Mouse (Mus musculus) lung, postnatal 10 days (tissue): ENCODE measurements around the gene Cfap46.

Experiments
- DNase-seq: peaks from one replicate; pipeline ENCODE4 v3.0.0; 2021

Gene Cfap46

DNA sequence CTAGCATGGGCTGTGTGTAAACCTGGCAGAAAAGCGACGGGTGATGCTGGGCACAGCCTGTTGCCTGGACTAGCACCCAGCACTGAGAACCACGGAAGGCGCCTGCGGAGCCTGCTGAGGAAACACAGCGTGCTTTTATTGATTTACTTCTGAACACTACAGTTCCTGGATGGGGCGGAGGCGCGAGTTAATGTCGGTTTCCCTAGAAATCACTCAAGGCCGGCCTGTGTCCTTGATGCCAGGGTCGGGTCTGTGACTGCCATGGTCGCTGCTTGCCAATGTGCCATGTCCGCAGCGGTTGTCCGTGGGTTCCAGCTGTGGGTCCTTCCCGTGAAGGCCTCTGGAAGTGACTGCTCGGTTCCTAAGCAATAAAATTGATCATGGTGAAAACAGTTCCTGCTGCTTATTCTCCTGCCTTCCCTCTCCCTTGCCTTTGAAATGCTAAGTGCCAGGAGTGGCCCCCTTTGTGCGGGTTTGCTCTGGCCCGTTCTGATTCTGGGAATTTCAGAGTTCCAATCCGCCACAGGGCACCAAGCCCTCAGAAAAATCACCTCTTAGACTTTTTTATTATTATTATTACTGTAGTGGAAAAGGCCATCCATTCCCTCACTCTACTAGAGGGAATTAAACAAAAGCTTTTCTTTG, 104.2 kb downstream of the Cfap46 start:
- no peak for DNase-seq

DNA sequence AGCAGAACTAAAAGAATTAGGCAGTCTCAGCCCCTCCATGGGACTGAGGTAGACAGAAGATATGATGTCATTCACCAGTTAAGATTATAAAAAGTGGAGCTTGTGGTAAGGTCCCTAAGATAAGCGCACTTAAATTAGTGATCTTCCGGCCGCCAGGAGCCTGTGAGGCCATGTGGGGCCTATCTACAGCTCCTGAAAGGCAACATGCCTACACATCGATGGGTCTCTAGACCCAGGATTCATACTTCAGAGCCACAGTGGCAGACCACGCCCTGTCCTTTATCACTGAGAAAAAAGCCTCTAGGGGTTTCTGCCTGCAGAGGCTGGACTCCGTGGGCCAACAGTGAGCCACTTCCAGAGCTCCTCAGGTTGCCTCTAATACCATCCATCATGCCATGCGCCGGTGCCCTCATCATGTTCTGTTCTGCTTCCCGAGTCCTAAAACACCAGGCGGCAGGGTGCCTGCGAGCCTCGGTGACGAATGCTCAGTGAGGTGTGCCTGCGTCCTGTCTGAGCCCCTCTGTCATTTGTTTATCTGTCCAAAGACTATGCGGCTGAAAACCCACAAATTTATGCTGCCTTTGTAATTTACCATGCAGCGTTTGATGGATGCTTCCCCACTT, 107.4 kb downstream of the Cfap46 start:
- DNase-seq = no peak

DNA sequence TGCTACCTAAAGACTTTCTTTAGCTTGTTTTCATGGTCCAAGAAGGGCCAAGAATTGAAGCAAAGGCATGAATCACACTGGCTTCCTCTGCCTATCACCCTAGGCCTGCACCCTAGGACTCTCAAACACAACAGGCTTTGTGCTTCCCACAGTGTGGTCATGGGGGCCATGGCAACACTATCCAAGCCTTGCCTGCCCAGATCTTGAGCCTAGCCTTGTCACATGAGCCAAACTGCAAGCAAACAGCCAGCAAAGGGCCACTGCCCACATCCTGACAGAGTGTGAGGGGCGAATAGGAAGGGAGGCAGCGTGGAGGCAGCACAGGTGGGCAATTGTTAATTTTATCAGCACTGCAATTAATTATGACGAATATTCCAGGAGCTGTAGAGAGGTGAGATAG, 111.0 kb downstream of the Cfap46 start:
- no peak for DNase-seq

DNA sequence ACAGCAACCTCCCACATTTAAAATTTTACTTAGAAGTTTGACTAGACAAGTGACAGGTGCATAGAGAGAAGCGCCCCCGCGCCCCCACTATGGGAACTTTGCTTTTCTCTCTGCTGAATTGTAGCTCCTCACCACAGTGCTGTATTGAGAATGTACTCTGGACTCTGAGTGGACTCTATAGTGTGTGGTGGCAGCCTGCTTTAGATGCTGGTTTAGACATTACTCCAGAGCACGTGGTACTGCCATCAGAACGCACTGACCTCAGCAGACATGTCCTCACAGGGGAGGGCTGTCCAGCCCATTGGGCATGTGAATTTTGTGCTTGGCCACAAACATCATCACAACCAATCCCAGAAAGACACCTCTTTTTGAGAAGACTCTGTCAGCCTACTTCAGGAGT, 112.8 kb downstream of the Cfap46 start:
- DNase-seq = no peak

DNA sequence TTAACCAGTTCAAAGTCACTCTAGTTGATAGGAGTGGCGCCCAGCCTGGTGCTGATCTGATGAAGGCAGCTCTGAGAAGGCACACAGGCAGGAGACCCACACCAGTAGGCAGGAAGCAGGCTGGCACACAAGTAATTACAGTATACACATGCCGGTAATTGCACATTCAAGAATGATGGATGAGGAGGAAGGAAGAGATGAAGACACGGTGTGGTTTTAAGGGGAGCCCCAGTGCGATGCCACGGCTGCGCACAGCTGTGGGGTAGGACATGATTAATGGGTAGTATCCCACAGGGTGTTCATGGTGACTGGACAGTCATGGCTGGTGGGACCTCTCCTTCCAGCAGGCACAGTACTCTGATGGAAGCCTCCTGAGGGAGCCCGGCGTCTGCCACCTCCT, 117.1 kb downstream of the Cfap46 start:
- DNase-seq = no peak

DNA sequence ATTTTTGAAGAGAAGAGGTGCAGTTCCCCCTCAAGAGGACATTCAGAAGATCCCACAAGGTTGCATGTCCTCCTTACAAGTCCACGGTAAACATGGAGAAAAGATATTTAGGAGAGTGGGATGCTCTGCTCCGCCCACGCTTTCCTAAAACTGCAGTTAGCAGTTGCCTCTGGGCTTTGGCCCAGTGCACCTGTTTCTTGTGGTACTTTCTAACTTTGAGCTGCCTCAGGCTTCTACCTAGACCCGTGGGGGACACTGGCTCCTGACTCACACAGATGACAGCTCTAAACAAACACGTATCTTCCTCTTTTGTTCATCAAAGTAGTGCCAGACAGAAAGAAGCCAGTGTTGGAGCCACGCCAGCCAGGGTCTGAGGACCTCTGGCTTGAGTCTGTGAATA, 117.6 kb downstream of the Cfap46 start:
- no peak for DNase-seq

DNA sequence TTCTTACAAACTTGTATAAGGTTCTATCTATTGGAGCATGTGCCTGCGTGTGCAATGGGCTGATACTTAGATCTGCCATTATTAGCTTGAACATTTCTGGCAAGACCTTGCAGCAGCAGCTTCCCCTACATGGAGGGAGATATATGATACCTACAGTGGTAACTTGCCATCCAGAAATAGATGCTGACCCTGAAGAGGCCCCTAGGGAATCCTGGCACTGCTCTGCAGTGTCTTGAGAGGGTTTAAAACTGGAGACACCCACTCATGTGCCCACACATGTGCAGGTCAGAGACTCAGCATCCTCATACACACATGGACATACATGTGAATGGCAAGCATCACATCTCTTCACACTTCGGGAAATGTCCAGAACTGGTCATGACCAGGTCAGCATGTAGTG, 119.5 kb downstream of the Cfap46 start:
- no peak for DNase-seq

DNA sequence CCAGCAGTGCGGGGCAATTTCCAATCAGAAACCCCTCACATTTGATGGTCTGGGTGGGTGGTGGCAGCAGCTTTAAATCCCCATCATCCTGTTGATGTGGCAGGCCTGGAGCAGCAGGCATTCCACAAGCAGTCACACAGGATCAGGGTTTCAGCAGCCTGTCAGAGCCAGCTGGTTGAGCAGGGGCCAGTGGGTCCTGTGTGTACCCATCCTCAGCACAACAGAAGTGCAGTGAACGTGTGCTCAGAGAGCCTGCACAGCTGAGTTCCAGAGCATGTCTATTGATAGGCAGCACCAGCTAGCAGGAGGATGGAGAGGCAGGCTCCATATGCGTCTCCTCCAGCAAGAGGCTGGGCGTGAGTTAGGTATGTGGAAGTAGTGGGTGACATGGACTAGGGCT, 120.2 kb downstream of the Cfap46 start:
- DNase-seq = no peak

DNA sequence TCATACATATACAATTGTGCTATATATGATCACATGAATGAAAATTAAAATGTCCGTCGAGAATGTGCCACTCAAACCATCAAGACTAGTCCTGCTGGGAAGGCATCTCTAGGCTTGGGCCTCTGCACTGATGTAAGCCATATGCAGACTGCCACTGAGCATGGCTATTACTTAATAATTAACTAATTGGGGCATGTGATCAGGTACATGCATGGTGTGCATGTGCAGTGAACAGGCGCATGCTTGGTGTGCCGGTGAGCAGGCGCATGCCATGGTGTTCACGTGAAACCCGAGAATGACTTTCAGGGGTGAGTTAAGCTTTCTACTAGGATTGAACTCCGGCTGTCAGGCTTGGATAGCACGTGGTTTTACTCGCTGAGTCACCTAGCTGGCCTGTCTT, 124.0 kb downstream of the Cfap46 start:
- DNase-seq = no peak

DNA sequence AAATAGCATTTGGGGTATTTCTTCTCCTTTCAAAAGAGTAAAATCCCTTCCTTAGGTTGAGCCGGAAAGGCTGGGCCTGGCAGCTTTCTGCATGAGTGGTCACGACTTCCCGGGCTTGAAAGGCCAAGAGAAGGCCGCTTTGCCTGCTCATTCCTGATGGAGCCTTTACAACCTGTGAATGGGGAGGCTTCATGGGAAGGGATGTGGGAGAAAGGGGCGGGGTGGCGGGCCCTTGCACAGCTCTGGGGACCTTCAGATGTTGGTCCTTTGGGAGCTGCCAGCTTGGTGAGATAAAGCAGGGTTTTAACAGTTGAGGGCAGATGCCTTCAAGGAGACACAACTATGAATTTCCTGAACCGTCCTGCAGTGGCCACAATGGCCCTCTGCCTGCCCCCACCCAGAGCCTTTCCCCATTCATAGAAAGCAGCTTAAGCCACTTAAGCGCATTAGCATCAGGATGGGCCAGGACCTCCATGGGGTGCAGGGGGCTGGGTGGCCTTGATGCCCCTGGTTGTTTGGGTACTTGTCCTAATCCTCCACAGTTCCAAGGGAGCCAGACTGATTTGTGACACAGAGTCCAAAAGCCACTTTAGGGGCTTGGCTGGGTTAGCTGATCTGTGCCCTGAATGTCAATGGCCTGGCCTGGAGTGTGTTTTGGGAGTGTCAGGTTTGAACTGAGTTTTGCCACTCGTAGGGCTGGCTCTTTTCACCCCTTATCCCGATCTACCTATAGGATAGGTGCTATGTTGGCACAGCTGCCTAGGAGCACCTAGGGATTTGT, 126.7 kb downstream of the Cfap46 start:
- DNase-seq = no peak

DNA sequence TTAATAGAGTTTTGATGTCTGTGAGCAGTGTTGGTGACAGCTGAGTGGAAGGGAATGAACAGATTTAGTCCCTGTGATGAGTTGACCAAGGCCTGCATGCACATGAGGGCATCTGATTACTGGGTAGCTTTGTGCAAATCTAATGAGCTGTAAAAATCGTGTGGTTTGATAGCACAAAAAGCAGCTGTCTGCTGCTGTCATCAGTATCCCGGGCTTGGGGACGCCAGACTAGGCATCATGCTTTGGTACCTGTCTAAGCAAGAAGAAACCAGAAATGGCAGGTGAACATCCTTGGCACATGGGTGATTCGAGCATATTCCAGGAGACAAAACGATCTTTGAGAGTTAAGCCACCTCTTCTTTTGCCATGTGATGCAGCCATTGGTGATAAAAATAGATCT, 127.3 kb downstream of the Cfap46 start:
- DNase-seq = no peak

DNA sequence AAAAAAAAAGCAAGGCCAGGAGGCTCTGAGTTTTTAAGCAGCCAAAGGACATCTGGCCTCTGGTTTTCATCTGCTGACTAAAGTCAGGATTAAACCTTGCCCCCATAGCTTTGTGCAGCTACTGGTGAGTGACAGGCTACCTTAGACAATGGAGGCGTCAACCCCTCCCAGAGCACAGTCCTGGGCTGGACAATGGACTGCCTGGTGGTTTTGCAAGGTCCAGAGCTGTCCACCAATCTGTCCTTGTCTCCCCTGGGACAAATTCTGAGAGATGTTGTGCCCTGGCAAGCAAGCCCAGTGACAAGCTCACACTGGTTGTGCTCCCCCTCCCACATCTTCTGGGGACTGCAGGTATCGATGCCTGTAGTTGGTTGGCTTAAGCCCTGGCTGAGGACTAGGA, 132.1 kb downstream of the Cfap46 start:
- DNase-seq = no peak
